ENCODE assay signal across 8 mouse cellular contexts in the genomic region with DNA sequence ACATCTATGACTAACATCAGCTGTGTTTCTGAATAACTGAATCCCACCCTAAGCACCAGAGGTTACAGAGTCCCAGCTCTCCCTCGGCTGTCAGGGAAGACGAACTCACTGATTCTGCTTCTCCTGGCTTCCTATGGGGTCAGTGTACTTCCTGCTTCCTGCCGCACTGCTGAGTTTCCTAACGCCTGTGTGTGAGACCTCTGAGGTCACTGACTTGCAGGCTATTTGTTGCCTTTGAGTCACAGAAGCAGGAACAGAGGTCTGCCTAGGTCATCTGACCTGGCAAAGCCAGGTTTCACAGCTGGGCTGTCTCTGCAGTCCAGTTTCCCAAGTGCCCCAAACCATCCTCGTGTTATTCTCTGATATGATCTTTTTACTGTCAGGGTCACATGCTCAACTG. TPM values are rescaled to one million over a fixed set of nuclear protein-coding genes. Genes with fewer than 3 reads are reported as not detected.
DNase-seq lines count a peak whose midpoint lies in the region; ATAC-seq and TF ChIP-seq lines count a peak whose summit lies in the region.

No protein-coding gene starts in this region.

- H3K4me2 ChIP-seq in hindbrain, embryonic 12.5 days (replicated peaks), result no peak overlapping the region

- H3K27ac ChIP-seq in kidney, adult 2 months (ENCODE audit: insufficient read depth, low read depth, low read length), result peak overlapping the region; percentile 25
- H3K27ac ChIP-seq in hindbrain, embryonic 12.5 days, result no peak overlapping the region

- no peak for ATAC-seq in CD4-positive, CD25-positive, alpha-beta regulatory T cell, adult 4 months
- no peak for ATAC-seq in hindbrain, embryonic 12.5 days (ENCODE audit: low FRiP score)

- TF ChIP-seq POLR2A in kidney, adult 2 months (IDR thresholded peaks at IDR 0.05; ENCODE audit: low read depth, low read length), result no peak

- no peaks in the 10 kb centered on the region for H3K9me3 ChIP-seq in hindbrain, embryonic 12.5 days (replicated peaks)

- no peak overlapping the region for H3K9ac ChIP-seq in hindbrain, embryonic 12.5 days

- peaks cover 31% of the 10 kb centered on the region for H3K4me1 ChIP-seq in kidney, adult 2 months (ENCODE audit: control insufficient read depth, insufficient read depth, low read length)
- peaks cover 28% of the 10 kb centered on the region for H3K4me1 ChIP-seq in hindbrain, embryonic 12.5 days

- WGBS in kidney, adult 2 months, result 9% methylated on average over 5 of the region's 5 CpGs
- 47% methylated on average over 5 of the region's 5 CpGs for WGBS in hindbrain, embryonic 12.5 days

- H3K4me3 ChIP-seq in kidney, adult 2 months (ENCODE audit: insufficient read depth, low read depth, low read length), result no peak overlapping the region
- no peak overlapping the region for H3K4me3 ChIP-seq in hindbrain, embryonic 12.5 days

- TF ChIP-seq CTCF in kidney, adult 2 months (conservative IDR thresholded peaks at IDR 0.05; ENCODE audit: insufficient read depth, insufficient read length, low read depth, low read length), result no peak

- no peaks in the 10 kb centered on the region for H3K27me3 ChIP-seq in kidney, adult 2 months (replicated peaks; ENCODE audit: control insufficient read depth, insufficient read depth, low read length)
- H3K27me3 ChIP-seq in hindbrain, embryonic 12.5 days, result no peaks in the 10 kb centered on the region

- peak; percentile 88 for DNase-seq in 416B (ENCODE audit: low read depth)
- peak; percentile 37 for DNase-seq in embryo, embryonic 11 days
- peak; percentile 80 for DNase-seq in kidney, adult 2 months
- peak; percentile 67 for DNase-seq in lung, postnatal 10 days
- DNase-seq in frontal cortex, postnatal 10 days (ENCODE audit: low spot score in 2 of 2), result no peak
- DNase-seq in thymus, postnatal 14 days, result no peak

- H3K36me3 ChIP-seq in kidney, adult 2 months (ENCODE audit: control insufficient read depth, insufficient read depth, low read length), result no peaks in the 10 kb centered on the region
- H3K36me3 ChIP-seq in hindbrain, embryonic 12.5 days, result no peaks in the 10 kb centered on the region

RNA-seq across cellular contexts. Expression of a gene that starts 30.0 kb away (rescaled TPM):
- polyA plus RNA-seq in kidney, adult 2 months (2012; rRNA removed), result 51.5 and 54.2 TPM in 2 replicates
- 1 to 10 TPM; 6.3 to 9.4 TPM for polyA plus RNA-seq in CD4-positive, CD25-positive, alpha-beta regulatory T cell, adult 4 months (2017; shearing (Covaris generic))
- 19.3 and 20.2 TPM in 2 replicates for polyA plus RNA-seq in hindbrain, embryonic 12.5 days (2016; fragmentation: Nextera tagmentation; extraction: Ambion mirVana)

Comparison
In these comparisons a context has a peak if more than half of its experiments do, and no peak if none do; other contexts are left out.
1. DNase-seq: peak in 416B (single experiment), embryo, embryonic 11 days (single experiment), kidney, adult 2 months (single experiment) and lung, postnatal 10 days (single experiment); none in frontal cortex, postnatal 10 days (0 of 2) and thymus, postnatal 14 days (single experiment).